Comparison of ENCODE assay signal across 25 mouse cellular contexts in the genomic region with DNA sequence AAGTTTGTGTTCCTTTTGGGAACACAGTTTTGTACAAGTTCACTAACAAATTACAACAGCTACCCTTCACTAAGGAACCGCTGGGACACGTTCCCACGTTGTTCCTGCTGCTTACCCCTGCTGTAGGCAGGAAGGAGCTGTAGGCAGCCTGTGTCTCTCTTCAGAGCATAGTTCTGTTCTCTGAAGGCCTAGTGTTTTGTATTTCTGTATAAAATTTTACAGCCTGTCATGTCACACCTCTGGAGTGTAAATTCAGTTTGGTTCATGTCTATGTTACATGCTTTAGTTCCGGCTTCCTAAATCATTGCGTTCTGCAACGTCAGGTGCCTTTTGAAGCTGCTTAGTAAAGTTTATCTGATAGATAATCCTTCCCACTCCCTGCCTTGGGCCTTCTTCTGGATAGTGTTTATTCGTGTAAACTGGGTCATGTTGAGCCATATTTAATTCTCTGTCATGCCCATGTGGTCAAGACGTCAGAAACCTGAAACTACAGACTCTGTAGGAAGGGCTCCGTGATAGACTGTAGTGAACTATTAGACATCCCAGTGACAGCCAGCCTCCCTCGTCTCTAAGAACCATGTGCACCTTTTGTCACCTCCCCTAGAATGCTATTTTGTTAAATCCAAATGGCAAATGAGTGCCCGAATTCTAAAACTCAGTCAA. TPM values are rescaled to one million over a fixed set of nuclear protein-coding genes. Genes with fewer than 3 reads are reported as not detected.
DNase-seq lines count a peak whose midpoint lies in the region; ATAC-seq and TF ChIP-seq lines count a peak whose summit lies in the region.
"Had no signal": no experiment of that assay in that cellular context is flagged by ENCODE, and none has a peak within 500 bp of the region (broad histone marks: within the 10 kb centered on the region; RNA-seq: fewer than 3 reads in every experiment).

No protein-coding gene starts in this region.

- DNase-seq in heart, adult 11 months = peak; percentile 21
- no peak for DNase-seq in heart, adult 2 months
- no peak for DNase-seq in kidney, adult 18-20 months
- no peak for DNase-seq in kidney, adult 8-10 months
- DNase-seq in retina, postnatal 1 day = peak; percentile 21
- DNase-seq in retina, embryonic 14.5 days (ENCODE audit: low spot score) = no peak
- DNase-seq: adrenal gland, adult 2 months; adrenal gland, postnatal 10 days; adrenal gland, postnatal 25 days; cerebellum, adult 11 months; cerebellum, adult 18-20 months; cerebellum, adult 8-10 months; cerebellum, adult 9-11 months; cerebellum, postnatal 14 days; cerebellum, postnatal 36 days; embryo, embryonic 11 days had no signal

- no peaks in the 10 kb centered on the region for H3K36me3 ChIP-seq in heart, adult 2 months (ENCODE audit: control insufficient read depth, insufficient read depth, low read length)
- H3K36me3 ChIP-seq in kidney, embryonic 14.5 days (ENCODE audit: control insufficient read depth, insufficient read depth, low read length) = peaks cover 18% of the 10 kb centered on the region
- H3K36me3 ChIP-seq in kidney, embryonic 16.5 days (ENCODE audit: insufficient read depth, low read length) = peaks cover 20% of the 10 kb centered on the region
- H3K36me3 ChIP-seq: embryonic facial prominence, embryonic 15.5 days; forebrain, embryonic 10.5 days; forebrain, embryonic 12.5 days had no signal

- intact Hi-C loops in heart, adult 2 months (cut with DNase I) = no loop called here

- no peak overlapping the region for H3K4me2 ChIP-seq in kidney, embryonic 14.5 days (replicated peaks; ENCODE audit: low read depth, low read length)
- H3K4me2 ChIP-seq in kidney, embryonic 16.5 days (replicated peaks; ENCODE audit: low read depth, low read length) = no peak overlapping the region
- H3K4me2 ChIP-seq: embryonic facial prominence, embryonic 13.5 days; embryonic facial prominence, embryonic 15.5 days; forebrain, embryonic 12.5 days had no signal

- peaks cover under 1% of the 10 kb centered on the region; the same call in 1 of the 2 replicates for H3K9me3 ChIP-seq in kidney, embryonic 14.5 days (ENCODE audit: control insufficient read depth, low read length)
- H3K9me3 ChIP-seq in kidney, embryonic 16.5 days (ENCODE audit: low read length) = no peaks in the 10 kb centered on the region
- H3K9me3 ChIP-seq: embryonic facial prominence, embryonic 13.5 days; embryonic facial prominence, embryonic 15.5 days; forebrain, embryonic 10.5 days; forebrain, embryonic 12.5 days had no signal

- H3K27me3 ChIP-seq in heart, adult 2 months (ENCODE audit: control insufficient read depth, insufficient read depth, low read length) = no peaks in the 10 kb centered on the region
- no peaks in the 10 kb centered on the region for H3K27me3 ChIP-seq in kidney, embryonic 14.5 days (ENCODE audit: control insufficient read depth, insufficient read depth, low read length)
- H3K27me3 ChIP-seq in kidney, embryonic 16.5 days (ENCODE audit: insufficient read depth, low read length) = no peaks in the 10 kb centered on the region
- H3K27me3 ChIP-seq: embryonic facial prominence, embryonic 13.5 days; embryonic facial prominence, embryonic 15.5 days; forebrain, embryonic 12.5 days had no signal

- H3K9ac ChIP-seq in heart, adult 2 months (ENCODE audit: low read depth, low read length) = no peak overlapping the region
- H3K9ac ChIP-seq in kidney, embryonic 14.5 days (ENCODE audit: low read depth, low read length) = no peak overlapping the region
- no peak overlapping the region for H3K9ac ChIP-seq in kidney, embryonic 16.5 days (replicated peaks; ENCODE audit: low read length)
- H3K9ac ChIP-seq: embryonic facial prominence, embryonic 13.5 days; embryonic facial prominence, embryonic 15.5 days; forebrain, embryonic 12.5 days had no signal

- TF ChIP-seq POLR2A in heart, adult 2 months (IDR thresholded peaks at IDR 0.05; ENCODE audit: insufficient read depth, low read depth, low read length) = no peak

- no peak overlapping the region for H3K27ac ChIP-seq in heart, adult 2 months
- H3K27ac ChIP-seq in kidney, embryonic 14.5 days (ENCODE audit: low read depth, low read length) = no peak overlapping the region
- no peak overlapping the region for H3K27ac ChIP-seq in kidney, embryonic 16.5 days (ENCODE audit: low read length)
- H3K27ac ChIP-seq: embryonic facial prominence, embryonic 13.5 days; embryonic facial prominence, embryonic 15.5 days; forebrain, embryonic 10.5 days; forebrain, embryonic 12.5 days had no signal

- no peak for TF ChIP-seq EP300 in heart, adult 2 months (IDR thresholded peaks at IDR 0.05; ENCODE audit: insufficient read depth, low read depth, low read length)

- H3K4me3 ChIP-seq in heart, adult 2 months = no peak overlapping the region
- no peak overlapping the region for H3K4me3 ChIP-seq in kidney, embryonic 14.5 days (ENCODE audit: low read length)
- H3K4me3 ChIP-seq in kidney, embryonic 16.5 days (ENCODE audit: low read length) = no peak overlapping the region
- H3K4me3 ChIP-seq: embryonic facial prominence, embryonic 13.5 days; embryonic facial prominence, embryonic 15.5 days; erythroblast, embryonic 14.5 days; forebrain, embryonic 10.5 days; forebrain, embryonic 12.5 days had no signal

- peak; percentile 85 for ATAC-seq in kidney, embryonic 14.5 days (ENCODE audit: low FRiP score, low TSS enrichment)
- peak; percentile 88 for ATAC-seq in kidney, embryonic 16.5 days (ENCODE audit: low FRiP score, low TSS enrichment)
- ATAC-seq: forebrain, embryonic 14.5 days had no signal

- no peaks in the 10 kb centered on the region for H3K4me1 ChIP-seq in heart, adult 2 months (ENCODE audit: control insufficient read depth, insufficient read depth, low read length)
- H3K4me1 ChIP-seq in kidney, embryonic 14.5 days (ENCODE audit: control insufficient read depth, insufficient read depth, low read length) = no peaks in the 10 kb centered on the region
- H3K4me1 ChIP-seq in kidney, embryonic 16.5 days (ENCODE audit: insufficient read depth, low read length) = no peaks in the 10 kb centered on the region
- H3K4me1 ChIP-seq: embryonic facial prominence, embryonic 15.5 days; forebrain, embryonic 12.5 days had no signal

- 77% methylated on average over 11 of the region's 11 CpGs for WGBS in heart, adult 2 months
- WGBS in kidney, embryonic 14.5 days = 30% methylated on average over 11 of the region's 11 CpGs
- 29% methylated on average over 11 of the region's 11 CpGs for WGBS in kidney, embryonic 16.5 days

- no peaks in the 10 kb centered on the region for H3K79me2 ChIP-seq in heart, adult 2 months (replicated peaks; ENCODE audit: control insufficient read depth, insufficient read depth, low read length)

- TF ChIP-seq CTCF in heart, adult 2 months (IDR thresholded peaks at IDR 0.05) = no peak

RNA-seq across cellular contexts. Expression of gene Rin2, which starts 34.8 kb away (rescaled TPM):
- 10 to 100 TPM; 18.8 to 20.2 TPM for total RNA-seq in heart, adult 2 months (2021)
- polyA plus RNA-seq in heart, adult 2 months (2012; rRNA removed) = 9.0 and 17.6 TPM in 2 replicates
- polyA plus RNA-seq in kidney, embryonic 14.5 days (2014; fragmentation: Nextera tagmentation; extraction: Ambion mirVana) = 21.3 and 36.3 TPM in 2 replicates
- 32.5 and 37.7 TPM in 2 replicates for polyA plus RNA-seq in kidney, embryonic 16.5 days (2015; fragmentation: Nextera tagmentation; extraction: Ambion mirVana)
- total RNA-seq: MEL had no signal

Comparison
In these comparisons a context has a peak if more than half of its experiments do, and no peak if none do; other contexts are left out.
1. DNase-seq: peak in heart, adult 11 months (single experiment) and retina, postnatal 1 day (single experiment); none in heart, adult 2 months (0 of 2), kidney, adult 18-20 months (single experiment), kidney, adult 8-10 months (0 of 2) and retina, embryonic 14.5 days (single experiment).